Mouse (Mus musculus) kidney, adult 2 months (tissue): Measurements from ENCODE around the gene Nxpe4.

Experiments
- CTCF ChIP-seq: fragments of 200-500 bp; conservative IDR thresholded peaks from 2 replicates; pipeline ENCODE4 v1.5.1; 2011; ENCODE audit warnings: low read depth, mild to moderate bottlenecking, control low read depth, low read length, moderate library complexity, mixed read lengths; ENCODE audit not compliant: insufficient read depth, insufficient read length
- POLR2A ChIP-seq: fragments of 200-500 bp; IDR thresholded peaks from one replicate; pipeline ENCODE4 v1.6.1; 2011; ENCODE audit warnings: low read depth, low read length, control low read depth

DNA sequence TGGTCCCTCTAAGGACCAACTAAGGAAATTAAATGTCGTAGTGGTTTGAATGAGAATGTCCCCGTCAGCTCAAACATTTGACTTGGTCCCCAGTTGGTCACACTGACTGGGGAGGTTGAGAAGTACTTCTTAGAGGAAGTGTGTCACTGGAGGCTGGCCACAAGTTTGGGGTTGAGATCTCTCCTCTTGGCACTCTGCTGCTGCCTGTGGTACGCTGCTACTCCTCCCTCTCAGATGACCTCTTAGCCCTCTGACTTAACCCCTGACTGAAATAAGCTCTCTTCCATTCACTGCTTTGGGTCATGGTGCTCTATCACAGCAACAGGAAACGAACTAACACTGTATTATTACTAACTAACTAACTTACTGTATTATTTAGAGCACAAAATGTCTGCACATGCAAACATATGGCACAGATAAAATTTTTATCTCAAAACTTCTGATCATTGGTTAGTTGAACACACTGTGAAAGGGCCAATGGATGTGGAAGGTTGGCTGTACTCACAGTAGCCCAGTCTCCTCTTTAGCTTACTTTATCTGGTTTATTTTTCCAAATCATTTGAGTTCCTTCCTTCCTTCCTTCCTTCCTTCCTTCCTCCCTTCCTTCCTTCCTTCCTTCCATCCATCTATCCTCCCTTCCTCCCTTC lies 211.5 kb downstream of the Nxpe4 start:
- TF ChIP-seq CTCF: no peak
- no peak for TF ChIP-seq POLR2A
